Mouse (Mus musculus): Measurements from ENCODE around the gene Fstl4.
"Not testable (repeated sequence)": the region's sequence is repeated elsewhere in the genome, so short reads cannot be mapped to it uniquely, and the experiment has no call there.

Fstl4 gene

GRCm38 (mm10) chr11:53137381-53137780, 372.9 kb downstream of the Fstl4 start:
- DNase-seq (ENCODE audit: low read depth), result no peak

GRCm38 (mm10) chr11:53138212-53138611, 373.8 kb downstream of the Fstl4 start:
- no peak for DNase-seq (ENCODE audit: low read depth)

GRCm38 (mm10) chr11:53139666-53140065, 375.2 kb downstream of the Fstl4 start:
- DNase-seq (ENCODE audit: low read depth), result no peak

- no peak for DNase-seq (ENCODE audit: low read depth)
These were observed 375.8 kb downstream of the Fstl4 start for GRCm38 (mm10) chr11:53140196-53140595.

GRCm38 (mm10) chr11:53140722-53141400, 376.4 kb downstream of the Fstl4 start:
- peak; percentile 9 for DNase-seq (ENCODE audit: low read depth)

- DNase-seq (ENCODE audit: low read depth), result no peak
These were observed 379.1 kb downstream of the Fstl4 start for GRCm38 (mm10) chr11:53143522-53143921.

- DNase-seq (ENCODE audit: low read depth), result no peak
These were observed 380.1 kb downstream of the Fstl4 start for GRCm38 (mm10) chr11:53144506-53144905.

GRCm38 (mm10) chr11:53146290-53146689, 381.9 kb downstream of the Fstl4 start:
- peak; percentile 65 for DNase-seq (ENCODE audit: low read depth)

GRCm38 (mm10) chr11:53156463-53156862, 392.0 kb downstream of the Fstl4 start:
- no peak for DNase-seq (ENCODE audit: low read depth)

- DNase-seq (ENCODE audit: low read depth), result peak; percentile 14
These were observed 393.3 kb downstream of the Fstl4 start for GRCm38 (mm10) chr11:53157621-53158259.

- DNase-seq (ENCODE audit: low read depth), result no peak
These were observed 398.0 kb downstream of the Fstl4 start for GRCm38 (mm10) chr11:53162385-53162784.

- DNase-seq (ENCODE audit: low read depth), result no peak
These were observed 402.0 kb downstream of the Fstl4 start for GRCm38 (mm10) chr11:53166478-53166877.

GRCm38 (mm10) chr11:53182177-53182852, 417.9 kb downstream of the Fstl4 start:
- DNase-seq (ENCODE audit: low read depth), result no peak

GRCm38 (mm10) chr11:53182858-53183257, 418.4 kb downstream of the Fstl4 start:
- no peak for DNase-seq (ENCODE audit: low read depth)

- no peak for DNase-seq (ENCODE audit: low read depth)
These were observed 419.6 kb downstream of the Fstl4 start for GRCm38 (mm10) chr11:53184046-53184445.

GRCm38 (mm10) chr11:53184698-53185097, 420.3 kb downstream of the Fstl4 start:
- no peak for DNase-seq (ENCODE audit: low read depth)

- DNase-seq (ENCODE audit: low read depth), result no peak
These were observed 423.1 kb downstream of the Fstl4 start for GRCm38 (mm10) chr11:53187427-53188140.

GRCm38 (mm10) chr11:53196551-53196950, 432.1 kb downstream of the Fstl4 start:
- not testable (repeated sequence) for DNase-seq (ENCODE audit: low read depth)

- no peak for DNase-seq (ENCODE audit: low read depth)
These were observed 432.7 kb downstream of the Fstl4 start for GRCm38 (mm10) chr11:53197111-53197510.

- DNase-seq (ENCODE audit: low read depth), result no peak
These were observed 438.2 kb downstream of the Fstl4 start for GRCm38 (mm10) chr11:53202459-53203250.

GRCm38 (mm10) chr11:53210876-53211275, 446.4 kb downstream of the Fstl4 start:
- no peak for DNase-seq (ENCODE audit: low read depth)

GRCm38 (mm10) chr11:53229011-53229410, 464.6 kb downstream of the Fstl4 start:
- no peak for DNase-seq (ENCODE audit: low read depth)

Measured in induced T-regulatory cell, adult 2 months (primary cell).